Mouse (Mus musculus): ENCODE results near the gene Rbbp6.

DNA sequence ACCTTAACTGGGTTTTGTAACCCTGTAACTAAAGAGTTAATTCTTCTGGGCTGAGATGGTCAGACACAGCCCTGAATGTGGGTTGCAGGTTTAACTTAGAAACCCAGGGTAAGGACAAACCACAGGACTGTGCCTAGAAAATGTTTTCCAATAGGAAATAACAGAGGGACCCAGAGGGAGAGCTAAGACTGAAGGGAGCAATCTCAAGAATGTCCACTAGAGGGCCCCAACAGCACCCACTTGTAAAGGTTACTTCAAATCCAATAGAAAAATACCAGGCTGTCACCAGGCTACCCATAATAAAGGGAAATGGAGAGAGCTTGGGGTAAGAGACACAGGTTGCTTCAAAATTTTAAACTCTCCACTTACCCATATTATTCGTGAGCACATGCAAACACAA is 20.3 kb upstream of the Rbbp6 start:
- no peak for TF ChIP-seq MYOD1 (IDR thresholded peaks at IDR 0.05; ENCODE audit: control insufficient read depth in 1 of 3, insufficient read length in 2 of 3, low read depth in 2 of 3)
- no peak for TF ChIP-seq MAX (IDR thresholded peaks at IDR 0.05; ENCODE audit: low read depth)
- TF ChIP-seq USF1 (IDR thresholded peaks at IDR 0.05; ENCODE audit: low read depth): no peak
- no peak for TF ChIP-seq POLR2A (IDR thresholded peaks at IDR 0.05; ENCODE audit: insufficient read length, low read depth)
- TF ChIP-seq MYOG (IDR thresholded peaks at IDR 0.05; ENCODE audit: control insufficient read depth in 1 of 3, insufficient read depth in 1 of 3, insufficient read length in 2 of 3, low read depth in 2 of 3): no peak
- no peak for TF ChIP-seq REST (IDR thresholded peaks at IDR 0.05; ENCODE audit: insufficient read depth, insufficient read length)
- no peak for TF ChIP-seq E2F4 (IDR thresholded peaks at IDR 0.05; ENCODE audit: insufficient read depth)
- no peak for TF ChIP-seq POLR2AphosphoS2 (IDR thresholded peaks at IDR 0.05; ENCODE audit: insufficient read length, low read depth)
- no peak for TF ChIP-seq TCF12 (IDR thresholded peaks at IDR 0.05; ENCODE audit: insufficient read depth, poor library complexity, severe bottlenecking)
